Mouse (Mus musculus) heart, postnatal 0 days (tissue): ENCODE results near the gene Zfyve19. TPM values are rescaled to one million over a fixed set of nuclear protein-coding genes. Genes with fewer than 3 reads are reported as not detected.

Source experiments
- ATAC-seq: fragments of 200-750 bp; cut with Nextera tagmentation; 2 replicates; pipeline ENCODE4 v1.8.0; 2017; ENCODE audit warnings: low read depth, moderate number of reproducible peaks, moderate library complexity; ENCODE audit not compliant: insufficient read depth
- DNase-seq: peaks from one replicate; pipeline ENCODE4 v3.0.0-alpha.2; 2016; ENCODE audit warnings: low spot score
- H3K27ac ChIP-seq: fragments of 300-500 bp; sonication (generic); 2 replicates; pipeline ENCODE4 v1.5.1; 2014; ENCODE audit warnings: low read depth, mild to moderate bottlenecking
- H3K27me3 ChIP-seq: fragments of 300-500 bp; sonication (generic); 2 replicates; pipeline ENCODE4 v1.6.1; 2014; ENCODE audit warnings: low read length, mixed read lengths; ENCODE audit not compliant: control insufficient read depth, insufficient read depth
- H3K36me3 ChIP-seq: fragments of 300-500 bp; sonication (generic); replicated peaks from 2 replicates; pipeline ENCODE4 v1.6.1; 2014; ENCODE audit warnings: low read length, mixed read lengths; ENCODE audit not compliant: control insufficient read depth, insufficient read depth
- H3K4me1 ChIP-seq: fragments of 300-500 bp; sonication (generic); 2 replicates; pipeline ENCODE4 v1.6.1; 2014; ENCODE audit warnings: antibody characterized with exemption; ENCODE audit not compliant: control insufficient read depth, insufficient read depth
- H3K4me2 ChIP-seq: fragments of 300-500 bp; sonication (generic); 2 replicates; pipeline ENCODE4 v1.6.1; 2014; ENCODE audit warnings: low read depth, mild to moderate bottlenecking, low read length, moderate library complexity
- H3K4me3 ChIP-seq: fragments of 300-500 bp; sonication (generic); 2 replicates; pipeline ENCODE4 v1.5.1; 2014; ENCODE audit warnings: low read depth, low read length
- H3K9ac ChIP-seq: fragments of 300-500 bp; sonication (generic); replicated peaks from 2 replicates; pipeline ENCODE4 v1.6.1; 2014; ENCODE audit warnings: low read depth, low read length, mixed read lengths
- H3K9me3 ChIP-seq: fragments of 300-500 bp; sonication (generic); replicated peaks from 2 replicates; pipeline ENCODE4 v1.6.1; 2016; ENCODE audit warnings: low read length; ENCODE audit not compliant: control insufficient read depth
- CTCF ChIP-seq: IDR thresholded peaks from 2 replicates; pipeline ENCODE4 v1.5.1; 2016; ENCODE audit warnings: antibody characterized with exemption, control low read depth, low read depth
- EP300 ChIP-seq: IDR thresholded peaks from 2 replicates; pipeline ENCODE4 v1.6.1; 2016; ENCODE audit warnings: antibody characterized with exemption, low read depth
- WGBS: fragments of 180-500 bp; shearing (Covaris S2); extraction: QIAGEN DNeasy Blood & Tissue Kit; methylation state at CpG from one replicate; pipeline ENCODE4 v1.1.7; 2014; 5-methylcytosine and 5-hydroxymethylcytosine counted together
- polyA plus RNA-seq: library from polyadenylated mRNA; unstranded; fragments of >200 nt; fragmentation: Nextera tagmentation; extraction: Ambion mirVana; gene quantifications from 2 replicates; pipeline ENCODE4 v1.2.1, GENCODE M21; 2015
- total RNA-seq: library from RNA; depleted of rRNA; stranded (reverse); fragments of >200 nt; gene quantifications from 2 replicates; pipeline ENCODE4 v1.2.3, GENCODE M21; 2014; ENCODE audit warnings: low replicate concordance

Zfyve19 gene
- total and polyA plus RNA-seq, 2 experiments from 2014 or later = 17.7 to 26.9 TPM

GRCm38 (mm10) chr2:119203871-119204460, 4.5 kb upstream of the Zfyve19 start:
- Histone ChIP-seq H3K27ac (peak overlapping the region; percentile 74), H3K4me2 (no peak overlapping the region), H3K9me3 (no peaks in the 10 kb centered on the region), H3K4me3 (no peak overlapping the region), H3K9ac (no peak overlapping the region), H3K4me1 (peaks cover 3% of the 10 kb centered on the region; the same call in 1 of the 2 replicates), H3K27me3 (no peaks in the 10 kb centered on the region), H3K36me3 (no peaks in the 10 kb centered on the region)
- ATAC-seq (no peak), DNase-seq (no peak)
- TF ChIP-seq CTCF = no peak
- no peak for TF ChIP-seq EP300
- WGBS = 70% methylated on average over 4 of the region's 4 CpGs

- H3K36me3 ChIP-seq = peaks cover 20% of the 10 kb centered on the region
- H3K4me3 ChIP-seq = peak overlapping the region; percentile 90
- no peak for DNase-seq
- no peak for ATAC-seq
- 13% methylated on average over 6 of the region's 6 CpGs for WGBS
- H3K4me2 ChIP-seq = peak overlapping the region; percentile 69
- TF ChIP-seq CTCF (no peak), EP300 (no peak)
- H3K4me1 ChIP-seq = peaks cover 3% of the 10 kb centered on the region; the same call in 1 of the 2 replicates
- no peaks in the 10 kb centered on the region for H3K9me3 ChIP-seq
- H3K27ac ChIP-seq = peak overlapping the region; percentile 88
- peak overlapping the region; percentile 70 for H3K9ac ChIP-seq
- H3K27me3 ChIP-seq = no peaks in the 10 kb centered on the region
Observed at GRCm38 (mm10) chr2:119207961-119208343, 465 bp upstream of the Zfyve19 start.

DNA sequence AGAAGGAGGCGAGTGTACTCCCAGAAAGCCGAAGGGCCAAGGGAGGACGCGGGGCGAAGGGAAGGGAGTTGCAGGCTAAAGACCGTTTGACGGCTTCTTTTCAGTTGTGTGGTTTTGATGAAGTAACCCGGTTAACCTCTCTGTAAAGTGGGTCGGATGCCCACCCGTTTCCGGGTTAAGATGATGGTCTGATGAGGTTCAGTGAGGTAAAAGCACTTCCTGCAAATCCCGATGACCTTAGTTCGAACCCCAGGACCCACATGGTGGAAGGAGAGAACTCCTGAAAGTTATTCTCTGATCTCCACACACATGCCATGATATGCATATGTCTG, 725 bp downstream of the Zfyve19 start:
- Histone ChIP-seq H3K4me1 (0 out of 2 replicates have a peak, but pooled peaks cover 3% of the 10 kb centered on the region), H3K27ac (0 out of 2 replicates have a peak overlapping the region, but pooled peaks have one; percentile 39), H3K4me3 (peak overlapping the region; percentile 90), H3K9ac (peak overlapping the region; percentile 73), H3K36me3 (peaks cover 28% of the 10 kb centered on the region), H3K27me3 (no peaks in the 10 kb centered on the region), H3K4me2 (peak overlapping the region; percentile 87), H3K9me3 (no peaks in the 10 kb centered on the region)
- no peak for DNase-seq
- WGBS = under 1% methylated on average over 13 of the region's 13 CpGs
- ATAC-seq = no peak
- TF ChIP-seq CTCF = no peak
- TF ChIP-seq EP300 = no peak

DNA sequence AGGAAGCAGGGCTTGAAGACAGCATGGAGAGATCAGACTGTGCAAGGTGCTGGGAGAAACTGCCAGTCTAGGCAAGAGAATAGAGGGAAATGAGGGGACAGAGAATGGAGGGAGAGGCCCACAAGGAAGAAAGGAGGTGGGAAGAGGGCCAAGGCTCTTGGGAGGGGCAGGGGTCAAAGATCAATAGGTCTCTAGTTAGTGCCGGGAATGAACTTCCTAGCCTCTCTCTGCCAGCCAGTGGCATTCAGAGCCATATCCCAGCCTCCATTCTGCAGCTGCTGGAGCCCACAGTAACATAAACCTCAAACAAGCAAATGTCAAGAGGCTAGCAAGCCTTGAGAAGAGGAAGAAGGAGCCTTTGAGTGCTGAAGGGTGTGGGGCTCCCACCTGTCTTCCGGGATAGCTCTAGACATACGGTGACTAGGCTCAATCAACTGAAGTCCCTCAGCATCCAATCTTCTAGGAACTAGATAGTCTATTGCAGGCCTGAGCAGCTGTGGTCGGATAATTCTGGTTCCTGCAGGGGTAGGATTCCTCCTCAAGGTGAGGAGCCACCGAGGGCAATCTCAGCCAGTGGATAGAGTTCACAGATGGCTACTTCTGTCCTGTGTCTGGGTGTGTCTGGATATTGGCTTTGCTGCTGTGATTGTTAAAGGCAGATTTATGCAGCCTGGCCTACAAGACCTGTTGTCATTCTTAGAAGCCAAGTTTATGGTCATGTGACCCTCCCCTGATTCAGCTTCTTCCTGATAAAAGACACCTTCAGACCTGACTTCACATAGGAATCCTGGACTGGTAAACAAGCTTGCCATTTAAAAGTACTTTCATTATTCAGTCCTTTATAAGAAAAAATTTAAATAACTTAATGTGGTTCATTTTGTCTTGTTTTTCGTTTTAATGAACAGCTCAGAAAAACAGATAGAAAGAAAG, 21.6 kb downstream of the Zfyve19 start, which contains the start of gene Ppp1r14d:
Gene Ppp1r14d, minus strand, starts transcription at position 132 of the 930 bp plus-strand sequence.
- TF ChIP-seq EP300 (no peak), CTCF (no peak)
- no peak for ATAC-seq
- H3K36me3 ChIP-seq = no peaks in the 10 kb centered on the region
- WGBS = 64% methylated on average over 6 of the region's 6 CpGs
- H3K27ac ChIP-seq = no peak within 1 kb of the TSS
- H3K4me2 ChIP-seq = no peak within 1 kb of the TSS
- H3K27me3 ChIP-seq = 0 out of 2 replicates have a peak, but pooled peaks cover 2% of the 10 kb centered on the region
- H3K9ac ChIP-seq = no peak within 1 kb of the TSS
- no peak for DNase-seq
- no peak within 1 kb of the TSS for H3K4me3 ChIP-seq
- H3K4me1 ChIP-seq = no peaks in the 10 kb centered on the region
- H3K9me3 ChIP-seq = no peaks in the 10 kb centered on the region

GRCm38 (mm10) chr2:119236682-119237209, 28.3 kb downstream of the Zfyve19 start:
- H3K27ac ChIP-seq = no peak overlapping the region
- H3K9ac ChIP-seq = 0 out of 2 replicates have a peak overlapping the region, but pooled peaks have one; percentile 30
- H3K9me3 ChIP-seq = no peaks in the 10 kb centered on the region
- no peak for TF ChIP-seq EP300
- no peak for TF ChIP-seq CTCF
- no peak for ATAC-seq
- H3K27me3 ChIP-seq = peaks cover 48% of the 10 kb centered on the region
- H3K4me2 ChIP-seq = peak overlapping the region; percentile 82
- peaks cover 7% of the 10 kb centered on the region; the same call in 1 of the 2 replicates for H3K4me1 ChIP-seq
- DNase-seq = no peak
- 12% methylated on average over 25 of the region's 25 CpGs for WGBS
- H3K36me3 ChIP-seq = no peaks in the 10 kb centered on the region
- peak overlapping the region; percentile 54 for H3K4me3 ChIP-seq
